Mouse (Mus musculus) right cerebral cortex, postnatal 4 days (tissue): ENCODE results near the gene Numb.
A peak's percentile ranks its signal among the peaks of the same experiment; 100 is the strongest.

Experiments used
- DNase-seq: peaks from one replicate; pipeline ENCODE4 v3.0.0-alpha.2; 2022

The Numb gene

DNA sequence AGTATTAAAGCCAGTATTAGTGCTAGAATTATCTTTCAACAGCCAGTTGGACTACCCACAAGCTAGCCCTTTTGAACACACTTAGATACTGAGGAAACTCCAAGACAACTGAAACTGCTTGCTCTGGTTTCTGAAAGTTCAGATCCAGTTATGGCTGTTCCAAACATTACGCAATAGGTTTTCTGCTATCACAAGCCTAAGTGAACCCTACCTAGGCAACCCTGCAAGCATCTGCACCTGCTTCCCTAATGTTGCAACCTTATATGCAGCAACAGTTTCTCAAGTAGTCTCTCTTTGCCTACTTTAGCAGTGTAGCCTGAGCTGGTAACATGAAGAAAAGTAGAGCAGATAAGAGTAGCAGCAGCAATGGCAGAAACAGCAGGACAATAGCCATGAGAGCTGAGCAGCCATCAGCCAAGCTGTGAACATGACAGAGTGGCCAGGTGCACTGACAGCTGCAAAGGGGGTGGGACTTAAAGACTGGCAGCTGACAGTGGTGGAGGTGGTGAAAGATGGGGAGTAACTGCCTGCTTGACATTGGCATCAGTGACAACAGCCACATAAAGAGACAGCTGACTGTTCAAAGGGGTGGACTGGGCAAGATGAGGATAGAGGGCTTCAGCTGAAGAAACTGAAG is 73.0 kb downstream of the Numb start:
- no peak for DNase-seq

DNA sequence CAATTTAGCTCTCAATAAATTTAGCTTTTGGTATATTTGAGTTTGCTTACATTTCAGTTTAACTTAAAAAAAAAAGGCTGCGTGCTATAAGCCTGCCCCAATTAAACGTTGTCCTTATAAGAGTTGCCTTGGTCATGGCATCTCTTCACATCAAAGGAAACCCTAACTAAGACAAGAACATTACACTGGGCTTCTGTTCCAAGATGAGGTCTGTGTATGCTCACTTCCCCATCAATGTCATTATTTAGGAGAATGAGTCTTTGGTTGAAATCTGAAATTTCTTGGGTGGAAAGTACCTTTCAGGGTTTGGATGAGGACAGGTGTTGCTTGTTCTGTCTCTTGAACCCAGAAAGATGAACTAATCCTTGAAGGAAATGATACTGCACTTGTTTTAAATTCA is 73.9 kb downstream of the Numb start:
- DNase-seq: no peak

DNA sequence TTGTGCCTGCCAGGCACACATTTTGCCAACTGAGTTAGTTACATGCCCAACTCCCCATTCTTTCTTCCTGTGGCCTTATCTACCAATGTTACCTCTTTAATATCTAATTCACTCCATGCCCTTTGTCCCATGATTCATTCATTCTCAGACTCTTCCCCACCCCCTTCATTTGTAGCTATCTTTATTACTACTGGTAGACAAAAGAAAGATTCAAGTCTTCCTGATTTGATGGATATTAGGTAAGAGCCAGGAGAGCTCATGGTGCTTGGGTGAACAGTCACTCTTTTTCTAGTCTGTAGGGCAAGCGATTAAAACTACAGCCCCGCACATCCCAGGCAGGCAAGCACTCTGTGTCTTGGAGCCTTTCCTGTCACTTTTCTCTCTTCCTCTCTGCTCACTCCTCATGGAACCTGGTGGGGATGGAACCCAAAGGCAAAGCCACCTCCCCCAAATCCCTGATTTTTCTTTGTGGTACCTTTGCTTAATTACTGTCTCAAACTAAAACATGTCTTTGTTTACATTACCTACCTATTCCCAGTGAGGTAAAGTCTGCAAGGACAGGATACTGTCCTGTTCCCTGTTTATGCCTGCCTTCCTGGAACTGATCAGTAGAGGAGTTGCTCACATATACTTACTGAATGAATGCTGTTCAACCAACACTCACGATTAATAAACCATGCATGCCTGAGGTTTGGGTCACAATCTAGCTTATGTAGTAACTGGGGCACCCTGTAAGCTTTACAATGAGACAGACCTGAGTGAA is 78.9 kb downstream of the Numb start:
- no peak for DNase-seq

DNA sequence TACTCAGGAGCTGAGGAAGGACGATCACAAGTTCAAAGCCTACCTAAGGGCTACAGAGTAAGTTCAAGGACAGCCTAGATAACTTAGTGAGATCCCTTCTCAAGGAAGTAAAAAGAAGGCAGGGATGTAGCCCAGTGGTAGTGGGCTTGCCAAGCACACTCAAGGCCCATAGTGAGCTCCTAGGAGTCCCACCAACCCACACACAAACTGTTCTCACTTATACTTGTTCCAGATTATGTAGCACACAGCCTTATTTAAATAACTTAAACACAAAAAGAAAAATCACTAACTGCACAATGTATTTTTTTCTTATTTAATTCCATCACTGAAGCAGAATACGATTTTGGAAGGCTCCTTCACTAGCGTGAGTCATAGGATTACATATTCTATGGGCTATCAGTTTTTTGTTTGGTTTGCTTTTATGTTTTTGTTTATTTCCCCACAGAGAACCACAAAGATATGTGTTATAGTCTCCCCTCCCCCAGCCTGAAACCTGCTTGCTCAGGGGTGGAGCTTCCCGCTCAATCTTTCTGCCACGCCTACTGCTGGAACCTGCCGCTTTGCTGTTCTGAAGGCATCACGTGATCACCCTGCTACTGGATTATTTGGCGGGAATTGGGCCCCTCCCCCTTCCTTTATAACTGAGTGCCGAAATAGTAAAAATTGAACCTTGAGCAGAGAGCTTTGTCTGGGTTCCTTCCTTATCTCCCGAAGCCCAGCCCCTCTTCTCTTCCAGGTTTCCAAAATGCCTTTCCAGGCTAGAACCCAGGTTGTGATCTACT is 80.1 kb downstream of the Numb start:
- no peak for DNase-seq

- DNase-seq: no peak
These were observed 87.8 kb downstream of the Numb start for GRCm38 (mm10) chr12:83833979-83834378.

- DNase-seq: no peak
These were observed 91.3 kb downstream of the Numb start for GRCm38 (mm10) chr12:83830424-83830823.

DNA sequence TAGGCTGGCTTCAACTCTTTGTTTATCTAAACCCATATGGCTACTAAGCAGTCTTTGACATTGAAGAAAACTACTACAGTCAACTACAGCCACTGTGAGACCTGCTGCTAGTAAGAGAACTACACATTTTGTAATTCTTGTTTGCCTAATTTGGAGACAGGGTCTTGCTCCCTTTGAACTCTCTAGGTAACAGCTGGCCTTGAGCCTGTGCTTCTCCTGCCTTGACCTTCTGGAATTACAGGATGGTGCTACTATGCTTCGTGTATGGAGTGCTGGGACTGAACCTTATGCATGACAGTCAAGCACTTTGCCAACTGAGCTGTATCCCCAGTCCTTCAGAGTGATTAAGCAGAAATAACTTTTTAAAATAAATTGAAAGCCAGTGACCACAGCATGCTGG is 105.1 kb downstream of the Numb start:
- no peak for DNase-seq

DNA sequence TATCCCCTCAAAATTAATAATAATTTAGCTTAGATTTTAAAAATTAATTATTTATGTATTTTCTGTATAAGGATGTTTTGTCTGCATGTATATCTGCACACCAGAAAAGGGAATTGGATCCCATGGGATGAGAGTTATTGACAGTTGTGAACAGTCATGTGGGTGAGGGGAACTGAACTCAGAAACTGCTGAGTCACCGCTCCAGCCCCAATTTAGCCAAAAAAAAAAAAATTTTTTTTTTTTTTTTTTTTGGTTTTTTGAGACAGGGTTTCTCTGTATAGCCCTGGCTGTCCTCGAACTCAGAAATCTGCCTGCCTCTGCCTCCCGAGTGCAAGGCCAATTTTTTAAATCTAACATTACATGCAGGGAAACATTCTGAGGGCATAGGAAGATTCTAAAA is 109.8 kb downstream of the Numb start:
- no peak for DNase-seq

DNA sequence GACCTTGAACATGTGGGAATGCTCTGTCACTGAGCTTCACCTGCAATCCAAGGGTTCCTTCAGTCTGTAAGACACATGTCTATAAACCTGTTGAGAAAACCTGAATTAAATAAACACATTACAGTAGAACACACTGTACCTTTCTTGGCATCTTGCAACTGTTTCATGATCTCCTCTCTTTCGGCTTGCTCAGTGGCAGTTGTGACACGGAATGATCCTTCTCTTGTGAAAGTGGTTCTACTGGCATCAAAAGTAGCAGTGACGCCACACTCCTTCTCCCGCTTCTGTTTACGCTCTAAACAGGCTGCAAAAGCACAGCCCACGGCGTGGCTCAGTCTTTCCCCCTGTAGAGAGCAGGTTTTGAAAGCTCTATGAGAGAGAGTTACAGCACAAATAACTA is 118.1 kb downstream of the Numb start:
- no peak for DNase-seq

DNA sequence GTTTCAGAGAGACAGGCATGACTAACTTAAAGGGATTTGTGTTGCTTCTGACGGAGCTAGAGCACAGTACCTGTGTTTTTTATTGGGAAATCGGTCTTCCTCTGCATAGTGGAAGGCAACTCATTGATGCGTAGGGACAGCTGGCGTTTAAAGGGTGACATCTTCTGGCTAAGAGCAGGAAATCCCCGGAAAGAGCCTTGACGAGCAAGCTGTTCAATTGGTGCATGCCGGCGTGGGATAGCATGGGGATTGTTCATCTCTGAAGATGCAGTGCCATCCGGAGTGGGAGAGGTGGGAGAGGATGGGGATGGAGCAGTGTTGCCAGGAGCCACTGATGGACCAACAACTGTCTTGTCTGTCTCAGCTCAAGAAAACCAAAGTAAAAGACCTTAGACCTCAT is 120.8 kb downstream of the Numb start:
- DNase-seq: peak; percentile 29

DNA sequence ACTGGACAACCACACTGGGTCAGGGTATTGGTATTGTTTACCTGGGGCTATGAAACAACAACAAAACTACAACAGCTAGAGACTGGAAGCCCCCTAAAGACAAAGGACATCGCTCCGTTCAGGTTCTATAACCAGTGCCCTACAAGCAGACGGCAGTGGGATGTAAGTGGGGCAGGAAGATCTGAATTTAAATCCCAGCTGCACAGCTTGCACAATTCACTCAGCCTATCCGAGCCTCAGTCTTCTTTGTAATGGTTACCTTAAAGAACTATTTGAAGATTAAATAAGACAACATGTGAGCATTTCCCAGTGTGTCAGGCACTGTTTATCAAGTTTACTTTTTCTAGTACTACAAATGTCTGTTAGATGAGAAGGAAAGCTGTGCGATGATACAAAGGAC is 123.4 kb downstream of the Numb start:
- DNase-seq: no peak

DNA sequence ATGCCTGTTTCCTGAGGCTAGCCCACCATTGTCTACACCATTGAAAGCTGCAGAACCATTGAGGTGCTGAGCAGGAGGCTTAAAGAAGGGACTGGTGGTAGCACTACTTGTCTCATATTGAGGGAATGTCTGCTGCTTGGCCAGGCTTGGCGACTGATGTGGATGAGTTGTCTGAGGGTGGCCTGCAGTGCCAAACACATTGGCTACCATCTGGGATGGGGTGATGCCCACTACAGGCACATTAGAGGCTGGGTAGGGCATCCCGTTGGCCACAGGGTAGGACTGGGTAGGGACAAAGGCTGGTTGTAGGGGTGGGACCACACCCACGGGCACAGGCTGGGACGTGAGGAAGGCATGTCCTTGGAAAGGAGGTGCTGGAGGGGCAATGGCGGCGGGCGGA is 126.1 kb downstream of the Numb start:
- no peak for DNase-seq

- no peak for DNase-seq
These were observed 126.7 kb downstream of the Numb start for GRCm38 (mm10) chr12:83795051-83795450.

GRCm38 (mm10) chr12:83792706-83793410 is 128.9 kb downstream of the Numb start:
- DNase-seq: no peak

DNA sequence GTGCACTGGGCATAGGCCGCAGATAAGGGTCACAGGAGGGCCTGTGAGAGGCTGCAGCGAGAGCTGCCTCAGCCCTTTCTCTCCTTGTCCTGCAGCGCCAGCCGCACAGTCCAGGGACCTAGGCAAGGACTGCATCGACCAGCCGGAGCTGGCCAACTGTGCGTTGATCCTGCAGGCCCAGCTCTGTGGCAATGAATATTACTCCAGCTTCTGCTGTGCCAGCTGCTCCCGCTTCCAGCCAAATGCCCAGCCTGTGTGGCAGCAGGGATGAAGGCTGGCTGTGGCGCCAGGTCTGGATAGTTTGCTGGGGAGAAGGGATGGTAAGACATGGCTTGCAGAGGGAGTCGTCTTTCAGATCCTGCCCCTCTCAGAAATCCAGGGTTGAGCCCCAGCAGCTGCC is 130.0 kb downstream of the Numb start:
- DNase-seq: no peak

GRCm38 (mm10) chr12:83790749-83791148 is 131.0 kb downstream of the Numb start:
- DNase-seq: no peak

GRCm38 (mm10) chr12:83789781-83790140 is 132.0 kb downstream of the Numb start:
- DNase-seq: no peak

DNA sequence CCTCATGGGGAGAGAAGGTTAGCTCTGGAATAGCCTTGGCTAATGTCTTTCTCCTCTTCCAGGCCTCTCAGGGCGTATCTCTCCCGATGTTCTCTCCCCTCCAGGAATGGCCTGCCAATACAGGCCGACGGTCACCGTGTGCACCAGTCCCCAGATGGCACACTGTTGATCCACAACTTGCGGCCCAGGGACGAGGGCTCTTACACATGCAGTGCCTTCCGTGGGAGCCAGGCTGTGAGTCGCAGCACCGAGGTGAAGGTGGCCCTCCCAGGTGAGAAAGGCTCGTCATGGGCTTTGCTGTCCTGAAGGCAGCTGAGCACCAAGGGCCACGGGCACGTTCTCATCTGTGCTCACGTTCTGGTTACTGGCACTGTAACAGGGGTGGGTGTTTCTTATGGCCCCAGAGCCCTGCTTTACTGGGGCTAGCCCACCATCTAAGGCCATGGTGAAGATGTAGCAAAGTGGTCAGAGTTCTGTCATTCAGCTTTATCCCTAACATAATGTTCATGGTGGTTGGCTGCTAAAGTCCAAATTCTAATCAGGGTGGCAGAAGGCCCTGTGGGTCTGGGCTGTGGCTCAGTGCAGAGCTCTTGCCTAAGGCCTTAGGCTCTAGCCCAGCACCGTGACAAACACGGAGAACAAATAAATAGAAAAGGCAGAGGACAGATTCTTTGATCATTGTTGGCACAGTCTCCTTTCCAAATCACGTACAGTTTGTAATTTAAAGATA is 132.5 kb downstream of the Numb start:
- DNase-seq: no peak

DNA sequence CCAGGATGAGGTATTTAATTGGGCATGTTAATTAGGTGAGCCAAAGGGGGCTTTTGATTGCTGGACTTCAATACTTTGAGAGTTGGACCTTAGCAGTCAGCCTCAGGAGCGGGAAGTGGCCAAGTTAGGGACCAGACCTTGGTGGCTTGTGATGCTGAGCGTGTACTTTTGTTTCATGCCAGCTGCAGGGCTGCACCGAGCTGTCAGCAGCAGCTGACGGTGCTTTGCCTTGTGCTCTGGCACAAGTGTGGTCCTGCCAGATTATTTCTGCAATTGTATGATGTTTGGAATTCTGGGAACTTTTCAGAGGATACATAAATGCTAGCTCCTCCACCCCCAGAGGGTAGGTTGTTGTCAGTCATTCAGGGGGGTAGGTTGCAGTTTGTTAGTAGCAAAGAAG is 136.4 kb downstream of the Numb start:
- DNase-seq: no peak

- DNase-seq: no peak
These were observed 139.1 kb downstream of the Numb start for GRCm38 (mm10) chr12:83782669-83783068.

GRCm38 (mm10) chr12:83781640-83782278 is 140.0 kb downstream of the Numb start:
- DNase-seq: no peak

DNA sequence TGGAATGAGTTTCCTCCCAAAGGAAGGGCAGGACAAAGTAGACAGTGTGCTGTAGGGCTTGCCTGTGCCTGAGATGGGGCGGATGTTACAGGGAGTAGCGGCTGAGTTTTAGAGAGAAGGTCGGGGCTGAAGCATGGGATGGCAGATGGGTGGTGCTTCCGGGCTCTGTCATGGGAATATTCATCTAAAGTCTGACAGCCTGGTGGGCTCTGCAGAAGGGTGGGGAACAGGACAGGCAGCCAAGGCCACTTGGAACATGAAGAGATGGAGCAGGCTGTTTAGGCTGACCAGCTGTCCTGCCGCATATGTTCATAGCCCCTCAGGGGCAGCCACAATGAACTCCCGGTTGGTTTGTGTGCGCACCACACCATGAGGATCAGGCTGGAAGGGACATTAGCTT is 140.5 kb downstream of the Numb start:
- DNase-seq: no peak
